Mouse (Mus musculus) activated CD4-positive, CD25-positive, alpha-beta regulatory T cell, adult 4 months (primary cell): ENCODE data around the gene Trim16. TPM values are rescaled to one million over a fixed set of nuclear protein-coding genes. Genes with fewer than 3 reads are reported as not detected.

Experiments
- ATAC-seq: one replicate; pipeline ENCODE4 v1.8.0; 2017
- polyA plus RNA-seq, 2 experiments: library from polyadenylated mRNA; unstranded; fragments of 100-300 nt; shearing (Covaris generic); gene quantifications; one replicate each; pipeline ENCODE4 v1.2.1; 2017

The Trim16 gene
- polyA plus RNA-seq, 2 experiments from 2014 or later: 2.5 to 7.1 TPM

DNA sequence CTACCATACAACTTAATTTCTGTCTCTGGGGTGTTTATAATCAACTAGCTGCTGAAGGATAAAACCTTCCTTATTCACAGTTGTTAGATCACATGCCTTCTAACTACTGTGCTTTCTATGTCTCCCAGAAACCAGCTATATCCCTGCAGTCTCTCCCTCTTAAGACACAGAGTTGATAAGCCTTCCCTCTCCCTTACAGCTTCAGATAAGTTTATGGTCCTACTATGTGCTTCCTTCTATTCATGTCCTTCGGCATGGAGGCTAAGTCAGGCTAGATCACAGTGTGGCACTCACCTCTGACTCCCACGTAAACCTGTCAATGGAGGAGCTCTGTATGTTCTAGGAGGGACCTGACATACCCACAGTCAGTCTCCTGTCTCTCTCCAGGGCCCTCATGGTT lies 10.4 kb downstream of the Trim16 start:
- ATAC-seq: no peak

DNA sequence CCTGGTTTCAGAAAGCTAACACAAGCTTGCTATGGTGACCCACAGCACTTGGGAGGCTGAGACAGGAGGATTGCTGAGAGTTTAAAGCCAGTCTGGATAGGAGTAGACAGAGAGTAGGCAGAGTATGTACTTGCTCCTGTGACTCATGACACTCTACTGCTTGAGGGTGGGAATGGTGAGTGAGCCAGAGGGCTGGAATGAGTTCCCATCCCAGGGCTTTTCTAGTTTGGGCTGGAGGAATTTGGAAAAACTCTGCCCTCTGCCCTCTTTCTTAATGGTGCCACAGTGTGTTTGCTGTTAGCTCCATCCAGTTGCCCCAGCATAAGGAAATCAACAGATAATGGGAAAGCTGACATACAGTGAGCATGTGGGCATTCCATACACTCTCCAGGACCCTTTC lies 11.9 kb downstream of the Trim16 start:
- no peak for ATAC-seq

DNA sequence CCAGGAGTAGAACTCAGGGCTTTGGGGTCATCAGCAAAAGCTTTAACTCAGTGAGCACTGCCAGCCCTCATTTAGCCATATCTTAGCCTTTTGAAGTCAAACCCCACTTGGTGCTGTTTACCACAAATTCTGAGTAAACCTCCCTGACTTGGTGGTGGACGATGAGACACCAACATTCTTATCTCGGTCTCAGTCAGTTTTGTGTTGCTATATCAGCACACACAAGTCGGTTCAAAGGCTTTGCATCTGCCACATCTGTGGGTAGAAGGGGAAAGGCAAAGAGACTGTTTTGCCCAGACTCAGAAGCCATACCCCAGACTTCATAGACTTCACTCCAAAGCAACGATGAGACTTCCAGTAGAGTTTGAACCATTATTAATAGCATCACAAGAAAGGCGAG lies 24.5 kb downstream of the Trim16 start:
- ATAC-seq: no peak

DNA sequence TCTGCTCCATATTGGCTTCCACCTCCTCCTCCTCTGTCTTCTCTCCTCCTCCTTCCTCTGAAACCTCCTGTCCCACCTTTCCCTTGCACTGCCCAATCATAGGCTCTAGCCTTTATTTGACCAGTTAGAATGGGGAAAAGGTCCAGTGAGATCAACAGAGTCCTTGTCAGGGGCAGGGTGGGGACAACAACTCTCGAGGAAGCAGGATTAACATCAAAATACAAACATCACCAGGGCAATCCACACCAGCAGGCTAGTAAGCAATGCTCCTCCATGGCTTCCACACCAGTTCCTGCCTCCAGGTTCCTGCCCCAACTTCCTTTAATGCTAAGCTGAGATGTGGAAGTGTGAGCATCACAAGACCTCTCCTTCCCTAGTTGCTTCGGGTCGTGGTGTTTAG lies 25.7 kb downstream of the Trim16 start:
- no peak for ATAC-seq

DNA sequence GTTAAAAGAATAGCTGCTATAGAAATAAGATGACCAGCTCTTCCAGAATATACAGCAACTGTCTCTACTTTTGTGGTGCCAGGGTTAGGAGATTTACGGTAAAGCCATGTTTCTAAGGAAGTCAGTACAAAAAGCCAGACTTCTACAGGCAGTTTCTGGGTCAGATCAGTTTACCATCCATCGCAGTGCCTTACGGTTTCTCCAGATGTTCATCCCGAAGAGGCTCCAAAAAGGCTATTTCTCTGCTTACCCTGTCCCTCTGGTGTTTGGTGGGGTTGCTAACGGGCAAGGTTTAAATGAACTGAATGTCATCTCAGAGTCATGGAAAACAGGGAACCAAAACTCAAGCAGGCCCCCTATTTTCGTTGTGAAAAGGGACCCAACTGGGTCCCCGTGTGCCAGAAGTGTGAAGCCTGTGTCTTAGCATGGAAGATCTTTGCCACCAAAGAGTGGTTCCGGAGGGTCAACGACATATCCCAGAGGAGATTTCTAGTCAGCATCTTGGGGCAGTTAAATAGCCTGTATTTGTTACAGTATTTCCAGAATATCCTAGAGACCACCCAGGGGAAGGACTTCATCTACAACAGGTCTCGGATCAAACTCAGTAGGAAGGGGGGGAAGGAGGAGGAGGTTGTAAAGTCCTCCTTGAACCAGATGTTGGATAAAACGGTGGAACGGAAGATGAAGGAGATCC lies 27.1 kb downstream of the Trim16 start, which contains the start of gene Fbxw10:
Fbxw10 (plus strand) TSS at position 109 of the 694 bp plus-strand sequence.
- peak; percentile 71 for ATAC-seq

DNA sequence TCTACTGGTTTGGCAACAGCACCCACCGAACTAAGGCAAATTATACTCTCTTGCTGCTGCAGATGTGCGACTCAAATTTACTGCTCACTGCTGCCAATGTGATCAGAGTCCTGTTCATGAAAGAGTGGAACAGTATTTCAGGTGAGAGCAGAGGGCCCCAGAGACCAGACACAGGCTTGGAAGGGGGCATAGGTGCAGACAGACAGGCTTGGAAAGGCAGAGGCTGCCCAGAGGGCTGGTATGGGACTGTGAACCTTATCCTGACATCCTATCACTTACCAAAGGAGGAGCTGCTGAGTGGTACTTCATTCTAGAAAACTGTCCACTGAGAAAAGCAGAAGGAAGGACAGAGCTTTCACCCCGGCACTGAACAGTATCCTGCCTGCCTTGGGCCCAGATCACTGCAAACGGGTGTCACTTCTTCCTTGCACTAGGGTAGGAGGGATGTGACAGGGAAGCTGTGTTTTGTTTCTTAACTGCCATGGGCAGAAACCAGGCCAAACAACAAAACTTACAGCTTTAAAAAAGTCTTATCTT lies 27.7 kb downstream of the Trim16 start:
- no peak for ATAC-seq

DNA sequence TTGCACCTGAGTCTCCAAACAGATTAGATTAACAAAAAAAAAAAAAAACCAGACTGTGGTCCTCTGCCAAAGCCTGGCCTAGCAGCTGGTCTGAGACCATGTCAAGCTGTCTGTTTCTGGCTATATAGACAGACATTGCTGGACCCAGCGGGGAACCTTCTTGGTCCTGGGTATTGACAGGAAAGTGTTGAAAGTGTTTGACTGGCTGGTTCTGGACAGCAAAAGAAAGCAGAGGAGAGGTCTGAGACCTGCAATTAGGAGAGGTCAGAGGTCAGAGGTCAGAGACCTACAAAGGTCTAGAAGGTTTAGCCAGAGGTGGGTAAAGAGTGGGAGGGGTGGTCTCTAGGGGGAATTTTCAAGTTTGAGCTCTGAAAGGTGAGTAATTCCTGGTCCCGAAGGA lies 28.3 kb downstream of the Trim16 start:
- no peak for ATAC-seq

DNA sequence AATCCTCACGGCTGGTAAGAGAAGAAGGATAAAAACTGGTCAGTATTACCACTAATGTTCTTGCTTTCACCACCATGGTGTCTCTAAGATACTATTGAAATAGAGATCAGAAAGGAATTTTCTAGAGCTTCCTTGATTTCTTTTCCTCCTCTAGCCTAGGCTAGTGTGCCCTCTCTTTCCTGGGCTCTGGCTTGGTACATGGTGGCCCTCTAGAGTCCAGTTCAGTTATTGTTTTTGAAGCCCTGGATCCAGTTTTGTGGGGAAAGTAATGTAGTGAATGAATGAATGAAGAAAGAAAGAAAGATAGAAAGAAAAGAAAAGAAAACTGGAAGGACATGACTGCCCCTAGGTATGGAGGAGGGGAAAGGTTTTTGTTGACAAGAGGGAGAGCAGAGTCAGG lies 31.2 kb downstream of the Trim16 start:
- no peak for ATAC-seq

DNA sequence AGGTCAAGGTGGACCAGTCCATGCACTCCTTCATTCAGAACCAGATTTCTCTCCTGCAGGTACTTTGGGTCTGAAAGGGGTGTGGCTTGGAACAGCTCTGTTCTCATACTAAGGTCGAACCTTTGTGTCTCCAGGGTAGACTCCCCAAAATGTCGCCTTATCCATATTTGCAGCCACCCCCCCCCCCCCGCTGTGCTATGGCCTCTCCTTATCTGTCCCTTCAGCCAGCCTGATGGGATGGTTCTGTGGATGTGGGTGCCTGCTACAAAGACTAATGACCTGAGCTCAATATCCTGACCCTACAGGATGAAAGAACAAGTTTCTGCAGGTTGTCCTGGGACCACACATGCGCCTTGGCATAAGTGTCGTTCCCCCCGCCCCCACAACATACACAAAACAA lies 33.3 kb downstream of the Trim16 start:
- no peak for ATAC-seq

DNA sequence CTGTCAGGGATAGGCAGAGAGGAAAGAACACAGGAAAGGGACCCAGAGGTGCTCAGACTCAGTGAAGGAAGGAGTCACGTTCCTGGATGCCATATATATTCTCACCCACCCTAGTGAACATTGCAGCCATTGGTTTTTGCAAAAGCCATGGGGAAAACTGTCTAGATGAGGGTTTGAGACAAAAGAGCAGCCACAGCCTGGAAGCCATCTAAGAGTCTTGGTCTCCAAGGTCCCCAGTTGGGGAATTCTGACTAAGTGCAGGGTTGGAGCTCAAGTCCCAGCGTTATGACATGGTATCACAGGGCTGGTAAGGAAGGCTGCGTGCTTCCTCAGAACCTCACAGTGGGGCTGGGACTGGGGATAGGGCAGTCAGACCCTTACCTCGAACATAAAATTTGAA lies 45.5 kb downstream of the Trim16 start:
- ATAC-seq: no peak

DNA sequence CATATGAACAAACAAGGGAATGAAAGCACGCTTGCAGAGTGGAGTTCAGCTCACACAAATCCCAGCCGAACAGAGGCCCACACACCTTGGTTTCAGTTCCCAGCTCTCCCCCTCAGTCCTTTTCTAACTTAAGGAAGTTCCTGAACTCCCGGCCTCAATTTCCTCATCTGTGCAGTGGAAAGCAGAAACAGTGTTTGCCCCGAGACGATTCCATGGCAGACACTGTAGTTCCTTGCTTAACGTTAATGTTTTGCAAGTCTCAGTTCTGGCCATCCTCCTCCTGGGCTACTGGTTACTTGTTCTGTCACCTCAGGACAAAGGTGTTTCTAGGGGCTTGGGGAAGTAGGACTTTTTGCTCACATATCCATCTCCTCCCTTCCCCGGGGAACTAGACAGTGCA lies 46.7 kb downstream of the Trim16 start:
- no peak for ATAC-seq

DNA sequence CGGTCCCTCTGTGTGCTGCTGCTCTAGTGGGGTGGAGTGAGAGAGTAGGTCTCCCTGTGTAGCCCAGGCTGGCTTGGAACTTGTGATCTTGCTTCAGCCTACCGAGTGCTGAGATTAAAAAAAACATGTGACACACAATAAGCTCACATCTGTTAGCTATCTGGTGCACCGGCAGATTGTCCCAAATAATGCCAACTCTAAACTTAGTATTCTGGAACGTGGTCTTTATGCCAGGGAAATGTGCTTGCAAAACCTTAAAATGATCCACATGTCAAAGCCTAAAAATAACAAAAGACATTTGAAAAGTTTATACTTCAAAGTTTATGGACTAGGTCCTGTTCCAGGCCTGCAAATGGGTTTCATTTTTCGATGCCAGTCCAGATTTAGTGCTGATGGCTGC lies 49.2 kb downstream of the Trim16 start:
- no peak for ATAC-seq

DNA sequence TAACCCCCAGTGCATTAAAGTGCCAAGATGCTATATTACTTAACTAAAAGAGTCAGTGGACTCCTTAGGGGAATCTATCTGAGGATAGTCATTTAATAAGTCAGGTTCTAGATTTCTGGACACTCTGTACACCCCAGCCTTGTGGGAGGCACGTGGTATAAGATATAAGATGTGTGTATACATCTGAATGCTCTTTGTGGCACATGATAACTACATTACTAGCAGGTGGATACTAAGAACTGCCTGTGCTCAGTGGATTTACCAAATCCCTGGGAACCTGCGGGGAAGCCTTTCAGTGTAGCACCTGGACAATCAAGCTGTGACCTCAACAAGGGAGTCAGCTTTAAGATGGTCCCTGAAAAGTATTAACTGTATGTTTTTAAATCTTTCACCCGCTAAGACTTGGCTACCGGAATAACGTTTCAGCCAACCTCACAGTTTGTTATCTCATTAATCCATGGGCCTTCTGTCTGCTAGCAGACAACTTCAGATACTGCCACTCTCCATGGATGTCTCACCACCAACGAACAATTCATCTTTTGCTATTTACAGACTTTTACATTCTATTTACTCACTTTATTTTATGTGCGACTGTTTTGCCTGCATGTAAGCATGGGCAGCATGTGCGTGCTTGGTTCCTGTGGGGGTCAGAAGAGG lies 49.8 kb downstream of the Trim16 start:
- ATAC-seq: no peak

DNA sequence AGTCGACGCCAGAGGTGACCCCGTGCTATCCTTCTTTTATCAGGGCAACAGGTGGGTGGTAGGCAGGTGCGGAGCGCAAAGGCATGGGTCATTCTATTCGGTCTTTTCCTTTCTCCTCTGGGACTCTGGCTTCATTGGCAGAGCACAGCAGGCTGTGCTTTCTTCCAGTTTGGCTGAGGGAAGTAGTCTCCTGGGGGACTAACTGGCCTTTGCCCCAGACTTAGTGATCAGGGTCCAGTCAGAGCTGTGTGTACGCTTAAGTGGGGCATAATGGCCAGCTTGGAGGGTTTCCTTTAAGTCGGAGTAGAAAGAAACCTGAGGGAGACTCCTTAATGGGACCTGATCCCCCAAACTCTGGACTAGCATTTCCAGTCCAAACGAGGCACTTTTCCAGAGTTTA lies 53.4 kb downstream of the Trim16 start:
- ATAC-seq: no peak

DNA sequence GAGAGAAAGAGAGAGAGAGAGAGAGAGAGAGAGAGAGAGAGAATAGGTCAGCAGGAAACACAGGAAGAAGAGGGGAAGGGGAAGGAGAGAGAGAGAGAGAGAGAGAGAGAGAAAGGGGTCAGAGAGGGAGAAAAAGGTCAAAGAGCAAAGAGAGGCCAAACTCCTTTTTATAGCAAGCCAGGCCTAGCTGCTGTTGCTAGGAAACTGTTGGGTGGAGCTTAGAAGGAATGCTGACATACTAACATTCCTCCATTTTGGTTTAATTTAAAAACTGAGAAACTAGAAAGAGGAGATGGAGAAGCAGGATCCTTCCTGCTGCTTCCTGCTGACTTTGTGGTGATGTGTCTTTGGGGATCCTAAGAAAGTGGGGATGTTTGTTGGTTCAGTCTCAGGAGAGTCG lies 55.7 kb downstream of the Trim16 start:
- ATAC-seq: no peak

DNA sequence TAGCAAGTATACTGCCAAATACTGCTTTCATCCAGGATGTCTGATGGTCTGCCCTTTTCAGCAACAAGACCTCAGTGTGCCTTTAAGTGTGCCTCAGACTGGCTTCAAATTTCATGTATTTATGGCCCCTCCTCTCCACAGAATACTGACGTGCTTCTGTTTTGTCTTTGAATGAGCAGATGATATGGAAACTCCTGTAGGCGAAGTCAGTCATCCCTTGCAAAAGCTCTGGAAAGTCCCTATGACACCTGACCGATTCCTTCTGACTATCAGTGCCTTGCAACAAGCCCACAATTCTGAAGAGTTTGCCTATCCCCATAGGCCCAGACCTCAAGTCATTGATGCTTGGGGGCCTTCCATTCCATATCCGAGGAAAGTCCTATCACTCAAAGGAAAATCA lies 56.4 kb downstream of the Trim16 start:
- ATAC-seq: peak; percentile 10

DNA sequence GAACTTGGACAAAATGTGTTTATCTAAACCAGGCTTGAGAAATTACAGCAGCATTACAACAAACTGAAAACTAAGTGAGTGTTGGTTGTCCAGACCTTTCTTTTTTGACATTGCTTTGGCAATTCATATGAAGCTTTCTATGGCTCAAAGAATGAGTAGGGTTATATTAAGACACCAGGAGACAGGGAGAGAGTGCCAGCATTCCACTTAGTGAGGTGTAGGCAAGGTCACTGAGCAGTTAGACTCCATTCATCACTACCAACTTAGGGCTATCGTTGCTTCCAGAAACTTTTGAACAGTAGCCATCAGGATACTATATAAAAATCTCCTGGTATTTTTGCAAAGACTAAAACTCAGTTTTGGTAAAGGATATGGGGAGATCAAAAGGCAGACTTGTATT lies 57.4 kb downstream of the Trim16 start:
- ATAC-seq: no peak

DNA sequence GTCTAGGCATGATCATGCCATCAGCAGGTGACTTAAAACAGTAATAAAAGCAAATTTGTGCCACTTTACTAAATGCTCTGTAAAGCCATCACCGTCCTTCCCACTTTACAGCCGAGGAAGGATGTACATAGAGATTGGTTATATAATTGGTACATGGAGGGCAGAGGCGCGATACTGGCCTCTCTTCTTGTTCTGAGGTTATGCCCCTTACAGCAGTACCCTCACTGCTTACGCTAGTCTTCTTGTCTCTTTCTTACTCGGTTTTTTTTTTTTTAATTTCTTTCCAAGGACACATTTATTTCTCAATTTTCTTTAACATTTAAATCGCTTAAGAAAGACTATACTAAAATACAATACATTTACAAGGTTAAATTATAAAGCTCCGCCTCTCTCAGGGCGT lies 58.7 kb downstream of the Trim16 start:
- ATAC-seq: no peak

DNA sequence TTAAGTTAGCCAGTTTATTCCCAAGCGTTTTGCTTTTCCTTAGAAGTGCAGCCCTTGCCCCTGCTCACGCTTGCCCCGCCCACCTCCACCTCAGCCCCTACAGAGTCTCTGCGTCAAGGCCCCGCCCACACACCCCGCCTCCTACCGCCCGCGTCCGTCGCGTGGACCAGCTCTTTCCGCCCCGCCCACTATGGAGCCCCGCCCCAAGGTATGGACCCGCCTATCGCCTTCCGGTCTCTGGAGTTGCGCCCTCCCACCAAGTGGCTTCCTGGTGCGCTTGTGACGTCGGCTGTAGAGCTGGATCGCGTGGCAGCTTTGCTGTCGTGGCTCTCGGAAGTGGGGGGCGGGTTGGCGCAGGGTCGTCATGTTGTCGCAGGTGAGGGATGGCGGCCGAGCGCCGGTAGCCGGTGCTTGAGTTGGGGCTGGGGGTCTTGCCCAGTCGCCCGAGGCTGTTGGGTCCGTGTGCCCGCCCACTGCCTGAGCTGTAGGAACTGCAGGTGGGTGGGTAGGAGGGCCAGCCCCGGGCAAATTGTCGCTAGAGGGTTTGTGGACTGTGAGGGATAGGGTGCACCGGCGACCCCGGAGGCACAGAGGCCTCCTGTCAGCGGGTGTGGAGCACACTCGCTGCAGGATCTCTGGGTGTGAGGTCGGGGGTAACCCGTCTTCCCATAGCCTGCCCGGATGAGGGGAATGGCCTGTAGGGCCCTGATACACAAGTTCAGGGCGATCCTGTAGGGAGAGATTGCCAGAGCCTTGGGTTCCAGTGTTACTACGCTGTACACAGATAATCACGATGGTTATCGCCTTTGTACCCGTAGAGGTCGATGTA lies 59.4 kb downstream of the Trim16 start, which contains the start of gene Tvp23b:
Tvp23b (plus strand) TSS at position 236 of the 829 bp plus-strand sequence.
- peak; percentile 92 for ATAC-seq

DNA sequence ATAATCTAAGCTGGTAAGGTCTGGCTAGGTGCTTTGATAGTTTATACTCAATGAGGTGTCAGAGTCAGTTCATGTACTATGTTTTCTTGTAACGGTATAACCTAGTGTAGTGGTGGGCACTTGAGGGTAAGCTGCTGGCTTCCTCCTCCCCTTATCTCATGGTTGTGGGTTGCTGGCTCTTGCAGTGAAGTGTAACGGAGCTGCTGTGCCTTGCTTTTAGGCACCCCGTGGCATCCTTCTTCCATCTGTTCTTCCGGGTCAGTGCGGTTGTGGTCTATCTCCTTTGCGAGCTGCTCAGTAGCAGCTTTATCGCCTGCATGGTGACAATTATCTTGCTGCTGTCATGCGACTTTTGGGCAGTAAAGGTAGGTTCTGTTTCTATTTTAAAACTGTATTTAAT lies 63.4 kb downstream of the Trim16 start:
- no peak for ATAC-seq

DNA sequence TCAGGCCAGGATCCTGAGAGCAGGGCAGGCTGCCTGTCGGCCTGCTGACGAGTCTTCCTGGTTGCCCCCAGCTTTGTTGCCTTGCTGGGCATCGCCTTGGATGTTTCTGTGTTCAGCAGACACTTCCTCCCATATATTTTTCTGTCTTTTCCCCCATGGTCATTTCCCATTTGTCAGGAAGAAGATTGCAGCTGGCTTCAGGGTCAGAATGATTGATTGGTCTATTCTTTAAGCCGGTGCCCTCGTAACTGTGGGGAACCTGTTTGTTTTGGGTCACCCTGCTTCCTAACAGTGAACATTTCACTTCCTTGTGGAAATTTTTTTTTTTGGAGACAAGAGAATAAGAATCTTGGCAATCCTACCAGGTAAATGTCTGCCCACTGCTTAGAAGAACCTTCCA lies 65.3 kb downstream of the Trim16 start:
- ATAC-seq: no peak

DNA sequence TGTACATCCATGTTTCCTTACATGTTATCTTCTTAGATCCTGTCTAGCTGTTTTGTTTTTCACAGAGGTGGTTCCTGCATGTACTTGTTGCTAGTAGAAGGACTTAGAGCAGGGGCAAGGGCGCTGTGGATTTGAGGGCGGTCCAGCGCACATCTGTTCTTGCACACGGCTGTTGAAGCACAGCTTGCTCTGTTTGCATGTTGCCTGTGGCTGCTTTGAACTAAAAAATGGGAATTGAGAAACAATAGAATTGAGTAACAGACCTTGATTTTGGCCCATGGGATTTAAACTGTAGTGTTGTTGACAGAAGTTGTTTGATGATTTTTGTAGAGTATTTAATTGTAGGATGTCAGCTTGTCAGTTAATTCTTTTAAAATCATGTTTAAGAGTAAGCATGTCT lies 70.8 kb downstream of the Trim16 start:
- ATAC-seq: no peak

DNA sequence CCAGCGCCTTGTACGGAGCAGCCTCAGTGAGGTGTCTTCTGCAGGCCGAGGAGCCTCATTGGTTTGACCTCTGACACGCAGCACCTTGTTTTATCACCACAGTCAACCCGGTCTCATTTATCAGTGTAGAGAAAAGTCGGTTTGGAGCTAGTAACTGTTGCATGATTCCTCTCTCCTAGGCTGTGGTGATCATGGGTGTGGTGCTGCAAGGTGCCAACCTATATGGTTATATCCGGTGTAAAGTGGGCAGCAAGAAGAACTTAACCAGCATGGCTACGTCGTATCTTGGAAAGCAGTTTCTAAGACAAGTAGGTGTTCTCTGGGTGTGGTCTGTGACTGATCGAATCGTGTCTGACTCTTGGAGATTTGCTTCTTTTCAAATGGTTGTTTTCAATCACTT lies 71.7 kb downstream of the Trim16 start:
- no peak for ATAC-seq
